Mouse (Mus musculus) ES-E14 (cell line): ENCODE measurements around the gene 1110051M20Rik. TPM values are rescaled to one million over a fixed set of nuclear protein-coding genes. Genes with fewer than 3 reads are reported as not detected.

Source experiments
- DNase-seq: peaks from one replicate; pipeline ENCODE4 v3.0.0-alpha.2; 2013; ENCODE audit warnings: low read depth, low spot score
- H3K27ac ChIP-seq: 2 replicates; pipeline ENCODE4 v1.5.1; 2012; ENCODE audit warnings: low read depth, mild to moderate bottlenecking, low read length, moderate library complexity, mixed read lengths; ENCODE audit not compliant: poor library complexity, insufficient read depth, severe bottlenecking
- H3K36me3 ChIP-seq: 2 replicates; pipeline ENCODE4 v1.6.1; 2012; ENCODE audit warnings: mild to moderate bottlenecking, low read length, moderate library complexity, mixed read lengths; ENCODE audit not compliant: control insufficient read depth, poor library complexity, insufficient read depth, severe bottlenecking
- H3K4me1 ChIP-seq, 2 experiments: fragments of 150-350 bp in 1 of 2; sonication (generic) in 1 of 2; 2 replicates each; pipeline ENCODE4 v1.6.1; 2012; ENCODE audit warnings: low read length in 2 of 2, mild to moderate bottlenecking in 1 of 2, mixed read lengths in 1 of 2; ENCODE audit not compliant: control insufficient read depth in 2 of 2, insufficient read depth in 2 of 2, poor library complexity in 1 of 2
- H3K4me3 ChIP-seq, 2 experiments: fragments of 150-350 bp in 1 of 2; sonication (generic) in 1 of 2; 2 replicates each; pipeline ENCODE4 v1.5.1; 2012; ENCODE audit warnings: low read length in 2 of 2, low read depth in 1 of 2, mild to moderate bottlenecking in 1 of 2, mixed read lengths in 1 of 2; ENCODE audit not compliant: insufficient read depth in 1 of 2, poor library complexity in 1 of 2, severe bottlenecking in 1 of 2
- H3K9ac ChIP-seq: 2 replicates; pipeline ENCODE4 v1.6.1; 2012; ENCODE audit warnings: low read depth, mild to moderate bottlenecking, low read length, mixed read lengths; ENCODE audit not compliant: poor library complexity, insufficient read depth, severe bottlenecking
- H3K9me3 ChIP-seq: fragments of 150-350 bp; sonication (generic); 2 replicates; pipeline ENCODE4 v1.6.1; 2012; ENCODE audit warnings: low read depth, mild to moderate bottlenecking, low read length; ENCODE audit not compliant: control insufficient read depth, insufficient read depth
- CHD2 ChIP-seq: IDR thresholded peaks from 2 replicates; pipeline ENCODE4 v1.6.1; 2014; ENCODE audit warnings: mild to moderate bottlenecking, low read depth, low read length, inconsistent platforms
- HCFC1 ChIP-seq: IDR thresholded peaks from 2 replicates; pipeline ENCODE4 v1.6.1; 2012; ENCODE audit warnings: low read length, inconsistent platforms, borderline replicate concordance; ENCODE audit not compliant: insufficient read depth
- MAFK ChIP-seq: IDR thresholded peaks from 2 replicates; pipeline ENCODE4 v1.6.1; 2014; ENCODE audit warnings: mild to moderate bottlenecking, low read depth, low read length, inconsistent platforms; ENCODE audit not compliant: insufficient read depth
- ZC3H11A ChIP-seq: IDR thresholded peaks from 2 replicates; pipeline ENCODE4 v1.6.1; 2012; ENCODE audit warnings: low read depth, mild to moderate bottlenecking, inconsistent platforms, low read length, borderline replicate concordance
- ZNF384 ChIP-seq: IDR thresholded peaks from 2 replicates; pipeline ENCODE4 v1.6.1; 2012; ENCODE audit warnings: low read depth, low read length, inconsistent platforms
- in situ Hi-C, 2 experiments: fragments of 600-800 bp; cut with MboI; formaldehyde crosslinking; loops; one replicate each; pipeline ENCODE4 v1.15.1; 2025; ENCODE audit warnings: low sequenced_read_pairs in 2 of 2, inconsistent platforms in 1 of 2; ENCODE audit not compliant: unreplicated experiment in 2 of 2
- total RNA-seq: library from RNA; depleted of rRNA; stranded (reverse); fragments of 300-350 nt; gene quantifications from 2 replicates; pipeline ENCODE4 v1.2.3, GENCODE M21; 2012

1110051M20Rik gene
- total RNA-seq, 1 experiment, result 12.4 TPM

DNA sequence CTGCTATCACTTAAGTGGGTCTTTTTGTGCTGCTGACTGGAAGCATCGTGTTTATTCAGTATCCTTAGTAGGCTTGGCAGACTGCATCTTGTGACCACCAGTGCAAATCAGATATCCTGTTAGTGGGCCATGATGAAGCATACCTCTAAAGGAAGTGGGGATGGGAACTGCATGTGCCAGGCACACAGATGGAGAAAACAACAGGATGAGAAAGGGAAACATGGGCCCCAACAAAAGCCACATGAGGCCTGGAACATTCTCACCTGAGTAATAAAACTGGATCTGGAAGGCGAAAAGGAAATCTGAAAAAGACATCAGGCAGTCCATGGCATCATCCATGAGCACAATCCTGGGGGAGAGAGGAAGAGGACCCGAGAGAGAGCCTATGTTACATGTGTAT is 160.5 kb downstream of the 1110051M20Rik start:
- no peak overlapping the region for H3K4me3 ChIP-seq
- TF ChIP-seq CHD2 (no peak), MAFK (no peak), ZNF384 (no peak), HCFC1 (no peak), ZC3H11A (no peak)
- no peaks in the 10 kb centered on the region for H3K9me3 ChIP-seq
- no peak for DNase-seq
- in situ Hi-C loops, result loop anchor here (10.0 kb wide), 2 partner anchors 191 to 201 kb away; no protein-coding TSS in a partner anchor
- H3K27ac ChIP-seq, result no peak overlapping the region
- no peaks in the 10 kb centered on the region for H3K36me3 ChIP-seq
- H3K4me1 ChIP-seq, result peaks cover 0 to 3% of the 10 kb centered on the region in 2 experiments; a peak in 2 of 4 replicates
- no peak overlapping the region for H3K9ac ChIP-seq

DNA sequence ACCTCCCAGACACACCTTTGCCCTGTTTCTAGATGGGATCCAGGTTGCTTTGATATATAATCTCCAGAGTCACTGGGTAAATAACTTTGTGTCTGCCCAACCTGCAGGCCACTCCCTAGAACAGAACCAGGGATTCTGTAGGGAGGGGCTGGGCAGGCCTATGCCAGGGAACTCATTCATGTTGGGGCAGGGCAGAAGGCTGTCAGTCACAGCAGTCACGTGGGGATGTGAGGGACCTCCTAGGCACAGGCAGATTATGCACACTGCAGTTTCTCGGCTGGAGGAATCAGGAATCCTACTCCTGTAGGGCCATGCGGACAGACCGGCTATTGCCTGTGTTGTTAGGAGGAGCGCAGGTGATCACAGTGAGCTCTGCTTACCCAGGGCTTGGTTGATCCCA is 163.1 kb downstream of the 1110051M20Rik start:
- no peak for DNase-seq
- H3K9me3 ChIP-seq, result no peaks in the 10 kb centered on the region
- peaks cover 5% of the 10 kb centered on the region for H3K36me3 ChIP-seq
- no peak overlapping the region for H3K9ac ChIP-seq
- H3K27ac ChIP-seq, result no peak overlapping the region
- peaks cover 0 to 3% of the 10 kb centered on the region in 2 experiments; a peak in 1 of 4 replicates for H3K4me1 ChIP-seq
- TF ChIP-seq MAFK (no peak), ZNF384 (no peak), HCFC1 (no peak), CHD2 (no peak), ZC3H11A (no peak)
- in situ Hi-C loops, result loop anchor here (10.0 kb wide), 2 partner anchors 193 to 203 kb away; no protein-coding TSS in a partner anchor
- H3K4me3 ChIP-seq, result no peak overlapping the region

DNA sequence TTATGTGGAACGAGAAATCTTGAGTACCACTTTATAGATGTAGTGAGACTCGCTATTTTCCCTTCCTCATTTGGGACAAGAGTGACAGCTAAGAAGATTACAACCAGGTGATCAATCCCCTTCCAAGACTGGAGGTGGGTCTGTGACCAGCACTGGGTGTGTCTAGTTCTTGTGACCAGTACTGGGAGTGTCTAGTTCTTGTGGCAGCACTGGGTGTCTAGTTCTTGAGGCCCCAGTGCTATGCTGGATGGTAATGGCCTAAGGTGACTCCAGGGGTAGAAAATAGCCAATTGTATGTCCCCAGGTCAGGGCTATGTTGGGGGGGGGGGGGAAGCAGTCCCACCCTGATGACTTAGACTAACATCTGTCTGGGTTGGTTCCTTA is 165.1 kb downstream of the 1110051M20Rik start:
- no peak overlapping the region for H3K4me3 ChIP-seq
- H3K36me3 ChIP-seq, result peaks cover 21% of the 10 kb centered on the region
- peaks cover 0 to 3% of the 10 kb centered on the region in 2 experiments; a peak in 1 of 4 replicates for H3K4me1 ChIP-seq
- TF ChIP-seq ZC3H11A, result no peak
- TF ChIP-seq ZNF384, result no peak
- TF ChIP-seq HCFC1, result no peak
- TF ChIP-seq MAFK, result no peak
- no peak for TF ChIP-seq CHD2
- in situ Hi-C loops, result no loop called here
- H3K9ac ChIP-seq, result no peak overlapping the region
- no peaks in the 10 kb centered on the region for H3K9me3 ChIP-seq
- no peak overlapping the region for H3K27ac ChIP-seq
- no peak for DNase-seq

DNA sequence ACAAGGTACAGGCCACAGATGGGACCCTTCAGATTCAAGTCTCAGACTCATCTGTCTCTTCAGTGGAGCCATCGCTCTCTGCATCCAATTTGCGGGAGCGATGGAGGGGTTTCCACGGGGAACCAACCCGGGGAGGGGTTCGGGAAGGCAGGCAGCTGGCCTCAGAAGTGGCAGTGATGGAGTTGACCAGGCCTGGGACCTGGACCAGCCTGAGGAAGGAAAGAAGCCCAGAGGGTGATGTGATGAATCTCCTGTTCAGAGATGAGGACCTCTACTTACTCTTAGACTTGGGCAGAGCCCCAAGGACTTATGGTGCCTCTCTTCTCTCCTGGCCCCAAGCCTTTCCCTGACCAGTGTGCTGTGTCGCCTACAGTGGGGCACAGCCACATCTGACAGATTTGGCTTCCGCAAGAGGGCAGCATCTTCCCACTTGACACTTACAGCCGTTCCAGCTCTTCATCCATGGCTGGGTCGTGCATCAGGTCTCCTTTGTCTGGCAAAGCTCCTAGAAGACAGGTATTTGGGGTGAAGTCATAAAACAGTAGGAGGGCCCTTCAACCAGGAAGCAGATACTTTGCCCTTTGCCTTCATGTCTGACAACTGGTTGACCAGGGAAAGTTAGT is 165.6 kb downstream of the 1110051M20Rik start:
- Histone ChIP-seq H3K9ac (no peak overlapping the region), H3K4me1 (peaks cover 0 to 3% of the 10 kb centered on the region in 2 experiments; a peak in 1 of 4 replicates), H3K9me3 (no peaks in the 10 kb centered on the region), H3K4me3 (no peak overlapping the region), H3K27ac (no peak overlapping the region), H3K36me3 (peaks cover 23% of the 10 kb centered on the region)
- in situ Hi-C loops, result no loop called here
- TF ChIP-seq ZNF384 (no peak), CHD2 (no peak), HCFC1 (no peak), MAFK (no peak), ZC3H11A (no peak)
- no peak for DNase-seq
